Mouse (Mus musculus) hindbrain, embryonic 10.5 days (tissue): ENCODE results near the gene Myo1e. TPM values are rescaled to one million over a fixed set of nuclear protein-coding genes. Genes with fewer than 3 reads are reported as not detected.

Experiments
- DNase-seq: peaks from one replicate; pipeline ENCODE4 v3.0.0-alpha.2; 2017; ENCODE audit warnings: low spot score
- H3K27ac ChIP-seq: fragments of 300-500 bp; sonication (generic); 2 replicates; pipeline ENCODE4 v1.5.1; 2016; ENCODE audit warnings: mild to moderate bottlenecking, moderate library complexity
- H3K27me3 ChIP-seq: fragments of 300-500 bp; sonication (generic); 2 replicates; pipeline ENCODE4 v1.6.1; 2016; ENCODE audit warnings: mild to moderate bottlenecking; ENCODE audit not compliant: poor library complexity, insufficient read depth, severe bottlenecking
- H3K36me3 ChIP-seq: fragments of 300-500 bp; sonication (generic); 2 replicates; pipeline ENCODE4 v1.6.1; 2016; ENCODE audit warnings: mild to moderate bottlenecking, moderate library complexity
- H3K4me1 ChIP-seq: fragments of 300-500 bp; sonication (generic); replicated peaks from 2 replicates; pipeline ENCODE4 v1.6.1; 2016; ENCODE audit warnings: mild to moderate bottlenecking
- H3K4me3 ChIP-seq: fragments of 300-500 bp; sonication (generic); 2 replicates; pipeline ENCODE4 v1.5.1; 2016; ENCODE audit warnings: mild to moderate bottlenecking, moderate library complexity
- H3K9me3 ChIP-seq: fragments of 300-500 bp; sonication (generic); 2 replicates; pipeline ENCODE4 v1.6.1; 2016; ENCODE audit warnings: mild to moderate bottlenecking, moderate library complexity
- WGBS: fragments of 180-500 bp; shearing (Covaris S2); methylation state at CpG from one replicate; pipeline ENCODE4 v1.1.7; 2016; 5-methylcytosine and 5-hydroxymethylcytosine counted together
- polyA plus RNA-seq: library from polyadenylated mRNA; unstranded; fragments of >200 nt; fragmentation: Nextera tagmentation; extraction: Ambion mirVana; gene quantifications from 2 replicates; pipeline ENCODE4 v1.2.1, GENCODE M21; 2016

The Myo1e gene
- 12.6 and 15.2 TPM in 2 replicates for polyA plus RNA-seq

DNA sequence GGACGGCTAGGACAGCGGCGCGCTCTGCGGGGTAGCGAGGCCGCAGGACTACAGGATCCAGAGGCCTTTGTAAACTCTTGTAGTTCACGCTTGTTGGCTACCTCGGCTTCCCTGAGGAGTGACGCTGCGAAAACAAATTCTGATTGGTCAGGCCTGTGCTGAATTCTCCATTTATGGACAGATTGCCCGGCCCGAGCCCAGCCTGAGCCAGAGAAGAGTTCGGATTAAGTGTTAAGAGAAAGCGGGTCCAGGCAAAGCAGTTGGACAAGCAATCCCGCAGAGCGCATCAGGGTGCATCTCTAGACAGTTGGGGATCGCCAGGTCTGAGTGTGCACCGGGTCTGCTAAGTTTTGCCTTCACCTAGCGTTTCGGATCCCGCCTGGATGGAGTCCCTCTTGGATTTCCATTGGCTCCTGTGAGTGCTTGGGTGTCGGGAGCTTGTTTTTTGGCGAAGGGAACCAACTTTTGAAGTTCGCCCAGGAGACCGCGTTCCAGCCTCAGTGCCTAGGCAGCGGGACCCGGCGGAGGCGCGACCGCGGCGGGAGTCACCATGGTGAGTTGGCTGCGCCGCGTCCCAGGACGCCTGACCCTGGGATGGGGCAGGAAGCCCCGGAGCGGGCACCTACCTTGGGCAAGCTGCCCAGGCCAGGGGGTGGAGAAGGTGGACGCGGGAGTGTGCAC, at the start of gene Myo1e:
Gene Myo1e, plus strand, starts transcription at position 200 of the 681 bp plus-strand sequence.
- Histone ChIP-seq H3K4me3 (peak within 1 kb of the TSS; percentile 86), H3K9me3 (no peaks in the 10 kb centered on the region), H3K36me3 (no peaks in the 10 kb centered on the region), H3K27me3 (peaks cover 11% of the 10 kb centered on the region), H3K27ac (peak within 1 kb of the TSS; percentile 88), H3K4me1 (peaks cover 37% of the 10 kb centered on the region)
- WGBS = under 1% methylated on average over 43 of the region's 43 CpGs
- DNase-seq = peak; percentile 89

DNA sequence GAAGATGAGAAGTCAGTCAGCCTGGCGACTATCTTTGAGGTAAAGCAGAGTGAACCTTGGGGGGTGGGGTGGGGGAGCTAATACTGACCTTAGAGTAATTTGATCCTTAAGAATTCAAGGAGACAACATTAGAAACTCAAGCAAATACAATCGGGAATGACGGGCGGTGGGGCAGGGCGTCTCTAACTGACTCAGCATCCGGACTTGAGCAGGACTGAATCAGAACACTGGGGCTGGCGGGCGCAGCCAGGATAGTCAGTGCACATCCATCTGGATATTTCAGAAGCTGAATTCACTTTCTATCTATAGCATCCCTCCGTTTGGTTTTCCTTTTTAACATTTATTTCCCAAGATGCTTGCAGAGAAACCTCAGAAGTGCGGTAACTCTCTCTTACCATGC, 47.1 kb upstream of the Myo1e start:
- Histone ChIP-seq H3K36me3 (no peaks in the 10 kb centered on the region), H3K9me3 (no peaks in the 10 kb centered on the region), H3K27ac (no peak overlapping the region), H3K27me3 (no peaks in the 10 kb centered on the region), H3K4me3 (no peak overlapping the region), H3K4me1 (0 out of 2 replicates have a peak, but pooled peaks cover 2% of the 10 kb centered on the region)
- WGBS = 73% methylated on average over 10 of the region's 10 CpGs
- DNase-seq = no peak

DNA sequence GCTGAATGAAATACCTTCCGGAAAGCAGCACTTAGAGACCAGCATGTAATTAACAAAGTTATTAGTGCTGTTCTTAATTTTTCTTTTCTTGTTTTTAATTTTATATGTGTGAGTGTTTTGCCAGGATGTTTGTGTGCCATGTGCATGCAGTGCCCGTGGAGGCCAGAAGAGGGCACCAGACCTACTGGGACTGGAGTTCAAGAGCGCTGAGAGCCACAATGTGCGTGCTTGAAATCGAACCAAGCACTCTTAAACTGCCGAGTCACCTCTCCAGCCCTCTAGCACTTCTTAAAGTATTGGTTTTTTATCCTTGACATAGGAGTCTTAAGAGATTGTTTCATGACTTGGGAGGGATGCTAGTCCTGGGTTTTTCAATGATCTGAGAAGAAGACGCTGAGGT, 38.2 kb upstream of the Myo1e start:
- DNase-seq = no peak
- H3K9me3 ChIP-seq = no peaks in the 10 kb centered on the region

GRCm38 (mm10) chr9:70174291-70174848, 32.8 kb upstream of the Myo1e start:
- peak; percentile 29 for DNase-seq
- H3K27ac ChIP-seq = peak overlapping the region; percentile 79

More for the DNA sequence above, 38.2 kb upstream of the Myo1e start:
- Histone ChIP-seq H3K27me3 (no peaks in the 10 kb centered on the region), H3K27ac (no peak overlapping the region), H3K4me1 (peaks cover 3% of the 10 kb centered on the region), H3K4me3 (no peak overlapping the region), H3K36me3 (no peaks in the 10 kb centered on the region)
- whole genome bisulfite sequencing = 85% methylated on average over 7 of the region's 7 CpGs

GRCm38 (mm10) chr9:70174896-70175295, 32.3 kb upstream of the Myo1e start:
- H3K4me3 ChIP-seq = no peak overlapping the region
- peaks cover 21% of the 10 kb centered on the region for H3K4me1 ChIP-seq
- no peak for DNase-seq
- H3K27me3 ChIP-seq = no peaks in the 10 kb centered on the region
- no peaks in the 10 kb centered on the region for H3K36me3 ChIP-seq
- no peaks in the 10 kb centered on the region for H3K9me3 ChIP-seq
- 36% methylated on average over 6 of the region's 6 CpGs for WGBS
- H3K27ac ChIP-seq = peak overlapping the region; percentile 79

More at GRCm38 (mm10) chr9:70174291-70174848, 32.8 kb upstream of the Myo1e start:
- Histone ChIP-seq H3K9me3 (no peaks in the 10 kb centered on the region), H3K27me3 (no peaks in the 10 kb centered on the region), H3K4me1 (peaks cover 21% of the 10 kb centered on the region), H3K36me3 (no peaks in the 10 kb centered on the region), H3K4me3 (no peak overlapping the region)
- WGBS = 36% methylated on average over 4 of the region's 4 CpGs

DNA sequence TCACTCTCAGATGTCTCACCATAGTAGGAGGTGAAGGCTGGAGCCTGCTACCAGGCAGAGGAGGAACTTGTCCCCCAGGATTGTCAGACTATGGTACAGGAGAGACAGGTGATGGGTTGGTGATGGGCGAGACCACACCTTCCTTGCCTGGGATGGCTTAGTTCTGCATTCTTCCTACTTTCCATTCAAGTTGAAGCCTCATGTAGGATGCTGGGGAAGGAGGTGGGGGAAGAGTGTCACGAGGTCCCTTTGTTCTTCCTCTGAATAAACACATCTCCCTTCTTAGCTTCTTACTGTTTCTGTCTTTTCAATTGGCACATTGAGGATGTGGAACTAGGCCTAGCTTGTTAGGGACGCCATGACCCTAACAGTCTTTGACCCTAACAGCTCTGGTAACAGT, 30.9 kb upstream of the Myo1e start:
- Histone ChIP-seq H3K9me3 (no peaks in the 10 kb centered on the region), H3K27ac (no peak overlapping the region), H3K27me3 (no peaks in the 10 kb centered on the region), H3K4me1 (peaks cover 26% of the 10 kb centered on the region), H3K36me3 (no peaks in the 10 kb centered on the region), H3K4me3 (no peak overlapping the region)
- no peak for DNase-seq
- 75% methylated on average over 3 of the region's 3 CpGs for WGBS

DNA sequence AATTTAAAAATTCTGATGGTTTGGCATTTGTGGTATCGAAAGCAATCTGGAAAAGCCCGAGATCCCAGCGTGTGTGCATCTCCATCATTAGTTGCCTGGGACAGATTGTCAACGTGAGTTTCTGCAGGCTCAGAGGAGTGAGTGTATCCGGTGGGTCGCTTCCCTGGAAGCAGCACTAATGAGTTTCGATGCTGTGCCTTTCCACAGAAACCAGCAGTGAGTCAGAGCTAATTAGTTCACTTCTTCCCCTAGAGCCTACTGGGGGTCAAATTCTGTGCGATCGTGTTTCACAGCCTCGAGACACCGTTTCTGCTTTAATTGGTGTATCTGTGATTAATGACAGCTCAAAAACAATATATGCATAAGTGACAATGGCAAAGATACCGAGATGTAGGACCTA, 25.4 kb upstream of the Myo1e start:
- peaks cover 14% of the 10 kb centered on the region for H3K4me1 ChIP-seq
- H3K36me3 ChIP-seq = no peaks in the 10 kb centered on the region
- no peak for DNase-seq
- no peaks in the 10 kb centered on the region for H3K27me3 ChIP-seq
- H3K4me3 ChIP-seq = no peak overlapping the region
- 64% methylated on average over 12 of the region's 12 CpGs for WGBS
- H3K9me3 ChIP-seq = no peaks in the 10 kb centered on the region
- H3K27ac ChIP-seq = no peak overlapping the region

GRCm38 (mm10) chr9:70182639-70183038, 24.5 kb upstream of the Myo1e start:
- Histone ChIP-seq H3K27me3 (no peaks in the 10 kb centered on the region), H3K27ac (no peak overlapping the region), H3K4me1 (peaks cover 14% of the 10 kb centered on the region), H3K9me3 (no peaks in the 10 kb centered on the region), H3K4me3 (no peak overlapping the region), H3K36me3 (no peaks in the 10 kb centered on the region)
- 53% methylated on average over 7 of the region's 7 CpGs for WGBS
- no peak for DNase-seq

DNA sequence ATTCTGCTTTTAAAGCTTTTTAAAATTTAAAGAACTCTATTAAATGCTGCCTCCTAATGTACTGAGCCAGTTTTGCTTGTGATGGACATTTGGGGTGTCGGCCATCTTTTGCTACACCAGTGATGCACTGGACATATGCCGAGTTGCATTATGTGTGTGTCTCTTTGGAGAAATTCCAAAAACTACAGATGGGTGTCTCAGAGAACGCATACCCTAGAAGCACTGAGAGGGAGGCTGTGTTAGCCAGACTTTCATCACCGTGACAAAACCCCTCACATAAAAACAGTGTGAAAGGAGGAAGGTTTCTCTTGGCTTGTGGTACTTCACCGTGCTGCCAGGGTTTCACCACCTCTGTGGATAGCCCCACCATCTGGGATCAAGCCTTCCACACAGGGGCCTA, 14.8 kb upstream of the Myo1e start:
- Histone ChIP-seq H3K9me3 (no peaks in the 10 kb centered on the region), H3K27me3 (no peaks in the 10 kb centered on the region), H3K4me3 (no peak overlapping the region), H3K27ac (no peak overlapping the region), H3K36me3 (no peaks in the 10 kb centered on the region), H3K4me1 (0 out of 2 replicates have a peak, but pooled peaks cover 6% of the 10 kb centered on the region)
- WGBS = 89% methylated on average over 5 of the region's 5 CpGs
- no peak for DNase-seq

DNA sequence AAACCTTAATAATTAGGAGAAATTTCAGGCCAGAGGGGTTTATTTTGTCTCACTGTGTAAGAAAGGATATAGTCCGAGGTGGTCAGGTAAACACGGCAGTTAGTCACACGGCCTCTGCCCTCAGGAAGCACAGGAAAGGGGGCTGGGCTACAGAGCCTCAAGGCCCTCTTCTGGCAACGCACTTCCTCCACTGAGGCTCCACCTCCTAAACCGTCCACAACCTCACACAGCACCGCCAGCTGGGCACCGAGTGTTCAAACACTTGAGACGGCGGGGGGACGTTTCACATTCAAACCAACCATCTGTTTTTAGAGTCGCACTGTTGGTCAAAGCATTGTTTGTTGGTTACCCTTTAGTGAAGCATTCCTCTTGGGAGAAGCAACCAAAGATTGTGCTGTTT, 12.5 kb upstream of the Myo1e start:
- no peak for DNase-seq
- 82% methylated on average over 11 of the region's 11 CpGs for WGBS
- 0 out of 2 replicates have a peak, but pooled peaks cover 6% of the 10 kb centered on the region for H3K4me1 ChIP-seq
- H3K9me3 ChIP-seq = no peaks in the 10 kb centered on the region
- no peaks in the 10 kb centered on the region for H3K36me3 ChIP-seq
- H3K27ac ChIP-seq = no peak overlapping the region
- H3K27me3 ChIP-seq = no peaks in the 10 kb centered on the region
- H3K4me3 ChIP-seq = no peak overlapping the region

DNA sequence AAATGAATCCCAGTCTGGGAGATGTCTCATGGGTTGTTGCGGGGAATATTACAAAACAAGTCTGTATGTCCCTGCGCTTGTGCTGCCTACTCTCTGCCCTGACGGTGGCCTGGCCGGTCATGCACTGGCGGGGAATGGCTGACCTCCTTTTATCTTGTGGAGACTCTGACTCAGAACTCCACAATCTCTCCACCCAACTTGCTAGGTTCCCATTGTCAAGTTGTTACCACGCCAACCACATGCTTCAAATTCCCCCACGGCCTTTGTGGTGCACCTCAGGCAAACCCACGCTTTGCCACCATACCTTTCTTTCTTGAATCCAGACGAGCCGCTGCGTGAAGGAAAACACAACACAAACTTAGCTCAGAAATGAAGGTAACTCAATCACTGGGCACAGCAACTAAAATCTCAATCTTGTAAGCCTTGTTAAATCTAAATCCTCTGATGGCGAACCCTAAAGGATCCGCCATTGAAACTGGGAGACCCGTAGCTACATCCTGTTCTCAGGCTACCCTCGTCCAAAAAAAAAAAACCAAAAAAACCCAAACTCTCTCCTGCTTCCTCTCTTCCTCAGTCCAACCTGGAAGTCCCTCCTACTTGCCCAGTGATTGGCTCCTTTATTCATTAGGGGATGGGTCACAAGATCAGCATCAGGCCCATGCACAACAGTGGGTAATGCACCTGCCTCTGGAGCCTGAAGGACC, 10.0 kb upstream of the Myo1e start:
- 0 out of 2 replicates have a peak, but pooled peaks cover 6% of the 10 kb centered on the region for H3K4me1 ChIP-seq
- no peak overlapping the region; the same call in 1 of the 2 replicates for H3K27ac ChIP-seq
- H3K9me3 ChIP-seq = no peaks in the 10 kb centered on the region
- no peaks in the 10 kb centered on the region for H3K27me3 ChIP-seq
- DNase-seq = no peak
- H3K4me3 ChIP-seq = no peak overlapping the region
- 76% methylated on average over 15 of the region's 15 CpGs for WGBS
- H3K36me3 ChIP-seq = no peaks in the 10 kb centered on the region

GRCm38 (mm10) chr9:70197992-70198391, 9.2 kb upstream of the Myo1e start:
- no peaks in the 10 kb centered on the region for H3K27me3 ChIP-seq
- H3K4me1 ChIP-seq = 0 out of 2 replicates have a peak, but pooled peaks cover 6% of the 10 kb centered on the region
- no peaks in the 10 kb centered on the region for H3K9me3 ChIP-seq
- WGBS = 94% methylated on average over 8 of the region's 8 CpGs
- H3K4me3 ChIP-seq = no peak overlapping the region
- H3K36me3 ChIP-seq = no peaks in the 10 kb centered on the region
- no peak overlapping the region for H3K27ac ChIP-seq
- no peak for DNase-seq

DNA sequence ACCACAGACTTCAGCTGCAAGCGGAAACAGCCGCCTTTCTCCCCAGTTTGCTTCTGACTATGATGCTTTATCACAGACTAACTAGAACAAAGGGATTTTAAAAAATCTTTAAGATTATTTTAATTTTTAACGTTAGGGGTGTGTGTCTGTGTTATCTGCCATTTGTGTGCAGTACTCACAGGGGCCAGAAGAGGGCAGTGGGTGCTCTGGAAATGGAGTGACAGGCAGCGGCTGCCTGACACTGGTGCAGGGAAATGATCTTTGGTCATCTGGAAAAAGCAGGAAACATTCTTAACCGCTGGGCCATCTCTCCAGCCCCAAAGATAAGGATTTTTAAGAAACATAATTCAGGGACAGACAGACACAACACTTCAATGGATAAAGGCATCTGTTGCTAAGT, 4.4 kb upstream of the Myo1e start:
- Histone ChIP-seq H3K36me3 (no peaks in the 10 kb centered on the region), H3K27ac (no peak overlapping the region), H3K4me1 (peaks cover 14% of the 10 kb centered on the region), H3K27me3 (peaks cover 7% of the 10 kb centered on the region), H3K4me3 (no peak overlapping the region), H3K9me3 (no peaks in the 10 kb centered on the region)
- 63% methylated on average over 5 of the region's 5 CpGs for WGBS
- DNase-seq = peak; percentile 49
